Mouse (Mus musculus) intestine, embryonic 14.5 days (tissue): ENCODE measurements at regions not wholly inside any gene's neighbourhood (a gene's known extent, or its start where the extent isn't known, plus 50 kb on each side); places are given as distances from the start of the nearest gene placed in this dataset.

Experiments used
- ATAC-seq: fragments of 200-750 bp; cut with Nextera tagmentation; replicated peaks from 2 replicates; pipeline ENCODE4 v1.8.0; 2017; ENCODE audit warnings: low read depth, moderate number of reproducible peaks, moderate TSS enrichment, moderate library complexity; ENCODE audit not compliant: low FRiP score, low TSS enrichment
- DNase-seq: peaks from one replicate; pipeline ENCODE4 v3.0.0-alpha.2; 2018; ENCODE audit warnings: low spot score
- H3K27ac ChIP-seq: fragments of 300-500 bp; sonication (generic); 2 replicates; pipeline ENCODE4 v1.5.1; 2014; ENCODE audit warnings: low read depth, mild to moderate bottlenecking, control low read depth
- H3K27me3 ChIP-seq: fragments of 300-500 bp; sonication (generic); replicated peaks from 2 replicates; pipeline ENCODE4 v1.6.1; 2014; ENCODE audit warnings: low read length, control low read depth; ENCODE audit not compliant: control insufficient read depth, insufficient read depth
- H3K36me3 ChIP-seq: fragments of 300-500 bp; sonication (generic); 2 replicates; pipeline ENCODE4 v1.6.1; 2014; ENCODE audit warnings: low read length, control low read depth; ENCODE audit not compliant: control insufficient read depth, insufficient read depth
- H3K4me1 ChIP-seq: fragments of 300-500 bp; sonication (generic); replicated peaks from 2 replicates; pipeline ENCODE4 v1.6.1; 2014; ENCODE audit warnings: low read length, control low read depth, mixed read lengths; ENCODE audit not compliant: control insufficient read depth, insufficient read depth
- H3K4me2 ChIP-seq: fragments of 300-500 bp; sonication (generic); 2 replicates; pipeline ENCODE4 v1.6.1; 2014; ENCODE audit warnings: low read length
- H3K4me3 ChIP-seq: fragments of 300-500 bp; sonication (generic); 2 replicates; pipeline ENCODE4 v1.5.1; 2014; ENCODE audit warnings: low read depth, low read length, control low read depth, mixed read lengths
- H3K9ac ChIP-seq: fragments of 300-500 bp; sonication (generic); 2 replicates; pipeline ENCODE4 v1.6.1; 2014; ENCODE audit warnings: mild to moderate bottlenecking, low read length
- H3K9me3 ChIP-seq: fragments of 300-500 bp; sonication (generic); 2 replicates; pipeline ENCODE4 v1.6.1; 2016; ENCODE audit warnings: low read length, control low read depth; ENCODE audit not compliant: control insufficient read depth
- WGBS: fragments of 180-500 bp; shearing (Covaris S2); extraction: QIAGEN DNeasy Blood & Tissue Kit; methylation state at CpG from one replicate; pipeline ENCODE4 v1.1.7; 2014; 5-methylcytosine and 5-hydroxymethylcytosine counted together

GRCm38 (mm10) chr9:52368911-52369310 lies 200.5 kb upstream of the Zc3h12c start:
- WGBS = 67% methylated on average over 9 of the region's 9 CpGs
- H3K27ac ChIP-seq = no peak overlapping the region
- H3K9ac ChIP-seq = no peak overlapping the region
- no peaks in the 10 kb centered on the region for H3K4me1 ChIP-seq
- no peaks in the 10 kb centered on the region for H3K36me3 ChIP-seq
- H3K9me3 ChIP-seq = no peaks in the 10 kb centered on the region
- ATAC-seq (no peak), DNase-seq (no peak)
- no peak overlapping the region for H3K4me2 ChIP-seq
- no peaks in the 10 kb centered on the region for H3K27me3 ChIP-seq
- no peak overlapping the region for H3K4me3 ChIP-seq

- Histone ChIP-seq H3K36me3 (no peaks in the 10 kb centered on the region), H3K4me3 (no peak overlapping the region), H3K9me3 (no peaks in the 10 kb centered on the region), H3K9ac (no peak overlapping the region), H3K27me3 (no peaks in the 10 kb centered on the region), H3K27ac (no peak overlapping the region), H3K4me2 (no peak overlapping the region), H3K4me1 (no peaks in the 10 kb centered on the region)
- WGBS = 89% methylated on average over 3 of the region's 3 CpGs
- DNase-seq (no peak), ATAC-seq (no peak)
Measured at GRCm38 (mm10) chr9:52368080-52368479, 199.7 kb upstream of the Zc3h12c start.

- DNase-seq (no peak), ATAC-seq (no peak)
- Histone ChIP-seq H3K4me2 (no peak overlapping the region), H3K36me3 (no peaks in the 10 kb centered on the region), H3K27me3 (no peaks in the 10 kb centered on the region), H3K27ac (no peak overlapping the region), H3K9me3 (no peaks in the 10 kb centered on the region), H3K4me3 (no peak overlapping the region), H3K9ac (no peak overlapping the region), H3K4me1 (no peaks in the 10 kb centered on the region)
- 59% methylated on average over 9 of the region's 9 CpGs for WGBS
Measured at GRCm38 (mm10) chr9:52366046-52366445, 197.7 kb upstream of the Zc3h12c start.

GRCm38 (mm10) chr9:52361599-52361998 lies 193.2 kb upstream of the Zc3h12c start:
- no peaks in the 10 kb centered on the region for H3K4me1 ChIP-seq
- DNase-seq = no peak
- ATAC-seq = no peak
- no peaks in the 10 kb centered on the region for H3K36me3 ChIP-seq
- no peak overlapping the region for H3K4me2 ChIP-seq
- no peak overlapping the region for H3K4me3 ChIP-seq
- WGBS = 78% methylated on average over 2 of the region's 2 CpGs
- no peaks in the 10 kb centered on the region for H3K27me3 ChIP-seq
- H3K9me3 ChIP-seq = no peaks in the 10 kb centered on the region
- H3K27ac ChIP-seq = no peak overlapping the region
- no peak overlapping the region for H3K9ac ChIP-seq

GRCm38 (mm10) chr9:52359416-52359815 lies 191.0 kb upstream of the Zc3h12c start:
- ATAC-seq = no peak
- DNase-seq = no peak

GRCm38 (mm10) chr9:52356549-52356948 lies 188.2 kb upstream of the Zc3h12c start:
- H3K4me2 ChIP-seq = no peak overlapping the region
- no peaks in the 10 kb centered on the region for H3K36me3 ChIP-seq
- no peak overlapping the region for H3K27ac ChIP-seq
- H3K27me3 ChIP-seq = no peaks in the 10 kb centered on the region
- WGBS = 55% methylated on average over 3 of the region's 3 CpGs
- H3K9ac ChIP-seq = no peak overlapping the region
- H3K9me3 ChIP-seq = no peaks in the 10 kb centered on the region
- H3K4me3 ChIP-seq = no peak overlapping the region
- ATAC-seq = no peak
- H3K4me1 ChIP-seq = peaks cover 5% of the 10 kb centered on the region; the same call in 1 of the 2 replicates
- DNase-seq = no peak

More at GRCm38 (mm10) chr9:52359416-52359815, 191.0 kb upstream of the Zc3h12c start:
- no peaks in the 10 kb centered on the region for H3K9me3 ChIP-seq
- H3K4me3 ChIP-seq = no peak overlapping the region
- WGBS = 50% methylated on average over 3 of the region's 3 CpGs
- H3K4me2 ChIP-seq = no peak overlapping the region
- H3K4me1 ChIP-seq = peaks cover 5% of the 10 kb centered on the region; the same call in 1 of the 2 replicates
- H3K27ac ChIP-seq = no peak overlapping the region
- no peaks in the 10 kb centered on the region for H3K36me3 ChIP-seq
- no peaks in the 10 kb centered on the region for H3K27me3 ChIP-seq
- no peak overlapping the region for H3K9ac ChIP-seq

- no peak overlapping the region for H3K9ac ChIP-seq
- no peaks in the 10 kb centered on the region for H3K9me3 ChIP-seq
- 52% methylated on average over 10 of the region's 10 CpGs for WGBS
- no peak overlapping the region for H3K27ac ChIP-seq
- H3K4me2 ChIP-seq = no peak overlapping the region
- ATAC-seq (no peak), DNase-seq (no peak)
- H3K27me3 ChIP-seq = no peaks in the 10 kb centered on the region
- H3K4me3 ChIP-seq = no peak overlapping the region
- H3K4me1 ChIP-seq = peaks cover 5% of the 10 kb centered on the region; the same call in 1 of the 2 replicates
- H3K36me3 ChIP-seq = no peaks in the 10 kb centered on the region
Measured at GRCm38 (mm10) chr9:52355187-52355982, 187.0 kb upstream of the Zc3h12c start.

GRCm38 (mm10) chr9:52348536-52349527 lies 180.5 kb upstream of the Zc3h12c start:
- Histone ChIP-seq H3K4me3 (no peak overlapping the region), H3K36me3 (no peaks in the 10 kb centered on the region), H3K4me2 (no peak overlapping the region), H3K9ac (no peak overlapping the region), H3K27ac (no peak overlapping the region), H3K4me1 (0 out of 2 replicates have a peak, but pooled peaks cover 2% of the 10 kb centered on the region), H3K9me3 (no peaks in the 10 kb centered on the region), H3K27me3 (no peaks in the 10 kb centered on the region)
- ATAC-seq (no peak), DNase-seq (no peak)
- WGBS = 81% methylated on average over 7 of the region's 7 CpGs
